Mouse (Mus musculus): ENCODE results near the gene Baiap2l1. TPM values are rescaled to one million over a fixed set of nuclear protein-coding genes. Genes with fewer than 3 reads are reported as not detected.

Gene Baiap2l1
- polyA plus RNA-seq, 1 experiment from 2014 or later: 3.2 TPM

GRCm38 (mm10) chr5:144286591-144287266, 71.2 kb downstream of the Baiap2l1 start:
- H3K4me2 ChIP-seq (replicated peaks; ENCODE audit: low read depth, low read length): no peak overlapping the region
- H3K27ac ChIP-seq (ENCODE audit: low read depth, low read length): no peak overlapping the region
- no peak for ATAC-seq (ENCODE audit: low FRiP score)
- no peak for DNase-seq (ENCODE audit: low spot score)
- H3K9me3 ChIP-seq (ENCODE audit: control insufficient read depth, low read length): no peaks in the 10 kb centered on the region
- no peaks in the 10 kb centered on the region for H3K27me3 ChIP-seq (ENCODE audit: control insufficient read depth, insufficient read depth, low read length)
- H3K9ac ChIP-seq (ENCODE audit: low read depth, low read length): no peak overlapping the region
- no peaks in the 10 kb centered on the region for H3K36me3 ChIP-seq (ENCODE audit: control insufficient read depth, insufficient read depth, low read length)
- H3K4me3 ChIP-seq (ENCODE audit: low read depth, low read length): no peak overlapping the region
- WGBS: 85% methylated on average over 9 of the region's 9 CpGs
- H3K4me1 ChIP-seq (replicated peaks; ENCODE audit: control insufficient read depth, insufficient read depth, low read length): no peaks in the 10 kb centered on the region

DNA sequence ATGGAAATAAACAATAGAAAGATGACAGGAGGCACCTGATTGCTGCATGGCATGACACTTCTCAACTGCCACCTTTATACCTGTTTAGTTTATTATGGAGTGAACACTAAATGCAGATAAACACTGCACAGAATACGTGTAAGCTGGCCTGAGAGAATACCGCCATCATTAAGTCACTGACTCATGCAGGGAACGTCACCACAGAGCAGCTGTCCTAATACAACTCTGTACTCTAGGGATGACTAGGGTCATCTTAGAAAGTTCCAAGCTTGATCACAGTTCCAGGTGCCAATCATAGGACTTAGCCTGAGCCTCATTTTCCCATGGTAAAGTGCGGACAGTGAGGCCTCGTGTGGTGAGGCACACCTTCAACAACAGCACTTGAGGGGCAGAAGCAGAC, 73.3 kb downstream of the Baiap2l1 start:
- no peaks in the 10 kb centered on the region for H3K27me3 ChIP-seq (ENCODE audit: control insufficient read depth, insufficient read depth, low read length)
- 93% methylated on average over 5 of the region's 5 CpGs for WGBS

DNA sequence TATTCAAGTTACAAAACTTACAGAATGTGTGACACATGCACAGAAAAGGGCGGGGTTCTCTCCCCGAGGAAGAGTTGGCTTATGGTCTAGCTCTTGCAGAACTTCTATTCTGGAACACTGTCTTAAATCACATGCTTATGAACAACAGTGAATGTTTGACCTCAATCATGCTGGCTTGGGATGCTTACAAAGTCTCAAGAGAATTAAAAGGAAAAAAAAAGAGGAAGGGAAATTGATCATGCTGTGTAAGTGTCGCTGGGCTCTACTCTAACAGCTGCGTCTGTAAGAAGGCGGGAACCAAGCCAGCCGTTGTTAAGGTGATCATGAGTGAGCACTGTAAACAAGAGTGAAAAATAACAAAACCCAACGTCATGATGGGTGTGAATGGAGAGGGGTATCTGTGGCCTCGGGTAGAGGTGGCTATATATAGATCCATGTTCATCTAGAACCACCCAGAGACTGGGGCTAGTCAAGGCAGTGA, 74.3 kb downstream of the Baiap2l1 start:
- ATAC-seq (ENCODE audit: low FRiP score) (no peak), DNase-seq (ENCODE audit: low spot score) (no peak)
- Histone ChIP-seq H3K27me3 (ENCODE audit: control insufficient read depth, insufficient read depth, low read length) (no peaks in the 10 kb centered on the region), H3K4me2 (replicated peaks; ENCODE audit: low read depth, low read length) (no peak overlapping the region), H3K27ac (ENCODE audit: low read depth, low read length) (no peak overlapping the region), H3K4me1 (replicated peaks; ENCODE audit: control insufficient read depth, insufficient read depth, low read length) (no peaks in the 10 kb centered on the region), H3K9me3 (ENCODE audit: control insufficient read depth, low read length) (no peaks in the 10 kb centered on the region), H3K9ac (ENCODE audit: low read depth, low read length) (no peak overlapping the region), H3K36me3 (ENCODE audit: control insufficient read depth, insufficient read depth, low read length) (no peaks in the 10 kb centered on the region), H3K4me3 (ENCODE audit: low read depth, low read length) (no peak overlapping the region)
- 78% methylated on average over 8 of the region's 8 CpGs for WGBS

More for the DNA sequence above, 73.3 kb downstream of the Baiap2l1 start:
- DNase-seq (ENCODE audit: low spot score) (no peak), ATAC-seq (ENCODE audit: low FRiP score) (no peak)
- Histone ChIP-seq H3K9ac (ENCODE audit: low read depth, low read length) (no peak overlapping the region), H3K4me1 (replicated peaks; ENCODE audit: control insufficient read depth, insufficient read depth, low read length) (no peaks in the 10 kb centered on the region), H3K27ac (ENCODE audit: low read depth, low read length) (no peak overlapping the region), H3K4me3 (ENCODE audit: low read depth, low read length) (no peak overlapping the region), H3K9me3 (ENCODE audit: control insufficient read depth, low read length) (no peaks in the 10 kb centered on the region), H3K4me2 (replicated peaks; ENCODE audit: low read depth, low read length) (no peak overlapping the region), H3K36me3 (ENCODE audit: control insufficient read depth, insufficient read depth, low read length) (no peaks in the 10 kb centered on the region)

DNA sequence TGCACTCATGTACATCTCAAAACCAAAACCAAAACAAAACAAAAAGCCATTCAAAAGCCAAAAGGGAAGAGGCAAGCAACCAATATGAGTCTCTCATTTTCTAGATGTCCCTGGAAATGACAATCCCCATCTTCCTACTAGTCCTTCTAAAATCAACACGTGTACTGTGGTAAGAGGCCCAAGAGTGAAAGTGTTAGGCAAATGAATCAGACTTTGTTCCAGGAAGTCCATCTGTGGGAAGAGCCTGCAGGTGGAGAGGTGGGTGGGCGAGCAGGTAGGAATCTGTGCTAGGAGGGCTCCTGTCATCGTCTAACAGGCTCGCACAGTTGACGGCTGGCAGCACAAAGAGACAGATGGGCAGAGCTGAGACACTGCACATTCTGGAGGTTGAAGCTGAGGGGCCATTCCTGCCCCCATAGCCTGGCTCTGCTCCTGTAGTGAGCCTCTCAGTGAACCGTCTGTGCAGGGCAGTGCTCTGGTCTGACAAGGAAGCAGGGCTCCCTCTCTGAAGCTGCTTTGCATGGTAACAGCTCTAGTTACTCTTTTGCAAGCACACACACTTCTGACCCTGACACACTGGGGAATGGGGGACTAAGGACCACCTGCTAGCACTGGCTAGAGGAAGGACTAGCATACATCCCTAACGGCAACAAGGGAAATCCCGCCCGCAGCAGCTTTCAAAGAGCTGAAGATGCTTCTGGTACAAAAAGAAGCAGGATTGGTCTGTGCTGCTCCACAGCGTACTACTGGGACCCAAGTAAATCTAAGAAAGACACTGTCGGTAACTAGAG, 75.2 kb downstream of the Baiap2l1 start:
- Histone ChIP-seq H3K27ac (ENCODE audit: low read depth, low read length) (no peak overlapping the region), H3K4me2 (replicated peaks; ENCODE audit: low read depth, low read length) (no peak overlapping the region), H3K4me3 (ENCODE audit: low read depth, low read length) (no peak overlapping the region), H3K27me3 (ENCODE audit: control insufficient read depth, insufficient read depth, low read length) (no peaks in the 10 kb centered on the region), H3K4me1 (replicated peaks; ENCODE audit: control insufficient read depth, insufficient read depth, low read length) (no peaks in the 10 kb centered on the region), H3K36me3 (ENCODE audit: control insufficient read depth, insufficient read depth, low read length) (no peaks in the 10 kb centered on the region), H3K9me3 (ENCODE audit: control insufficient read depth, low read length) (no peaks in the 10 kb centered on the region), H3K9ac (ENCODE audit: low read depth, low read length) (no peak overlapping the region)
- DNase-seq (ENCODE audit: low spot score) (no peak), ATAC-seq (ENCODE audit: low FRiP score) (no peak)
- 85% methylated on average over 11 of the region's 11 CpGs for WGBS

DNA sequence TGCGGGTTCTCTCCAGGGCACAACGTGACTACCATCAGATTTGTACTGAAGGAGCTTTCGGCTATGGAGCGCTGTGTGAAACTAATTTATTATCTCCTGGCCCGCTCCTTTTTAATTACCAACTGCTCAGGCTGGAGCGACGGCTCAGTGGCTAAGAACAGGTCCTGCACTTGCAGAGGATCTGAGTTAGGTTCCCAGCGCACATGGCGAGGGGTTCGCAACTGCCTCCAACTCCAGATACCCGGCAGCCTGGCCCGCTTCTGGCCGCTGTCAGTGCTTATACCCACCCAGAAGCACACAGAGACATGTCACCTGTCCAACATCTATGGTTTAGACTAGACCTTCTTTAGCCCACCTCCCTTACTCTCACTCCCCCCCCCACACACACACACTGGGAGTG, 78.0 kb downstream of the Baiap2l1 start:
- WGBS: 93% methylated on average over 13 of the region's 13 CpGs

DNA sequence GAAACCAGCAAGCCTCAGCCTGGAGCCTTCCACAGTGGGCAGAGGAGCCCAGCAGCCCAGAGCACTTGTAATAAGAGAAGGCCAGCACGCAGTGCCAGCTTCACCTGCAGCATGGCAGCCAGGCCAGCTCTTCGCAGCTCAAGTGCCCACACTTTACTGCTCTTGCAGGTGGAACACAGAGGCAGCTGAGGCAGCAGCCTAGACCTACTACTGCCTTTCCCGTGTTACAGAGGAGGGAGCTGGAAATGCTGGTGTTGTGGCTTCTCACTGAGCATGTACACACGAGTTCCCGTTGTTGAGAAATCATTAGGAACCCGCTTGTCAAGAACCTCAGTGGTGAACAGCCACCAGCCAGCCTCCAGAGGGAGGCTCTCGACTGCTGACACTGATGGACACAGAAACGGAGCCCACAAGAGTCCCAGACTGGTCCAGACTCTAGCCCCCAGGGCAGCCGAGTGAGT, 78.8 kb downstream of the Baiap2l1 start:
- Histone ChIP-seq H3K4me2 (replicated peaks; ENCODE audit: low read depth, low read length) (no peak overlapping the region), H3K9ac (ENCODE audit: low read depth, low read length) (no peak overlapping the region), H3K27me3 (ENCODE audit: control insufficient read depth, insufficient read depth, low read length) (no peaks in the 10 kb centered on the region), H3K4me3 (ENCODE audit: low read depth, low read length) (no peak overlapping the region), H3K27ac (ENCODE audit: low read depth, low read length) (no peak overlapping the region), H3K36me3 (ENCODE audit: control insufficient read depth, insufficient read depth, low read length) (no peaks in the 10 kb centered on the region), H3K4me1 (replicated peaks; ENCODE audit: control insufficient read depth, insufficient read depth, low read length) (no peaks in the 10 kb centered on the region), H3K9me3 (ENCODE audit: control insufficient read depth, low read length) (no peaks in the 10 kb centered on the region)
- 84% methylated on average over 9 of the region's 9 CpGs for WGBS
- DNase-seq (ENCODE audit: low spot score): no peak
- ATAC-seq (ENCODE audit: low FRiP score): no peak

More for the DNA sequence above, 78.0 kb downstream of the Baiap2l1 start:
- no peaks in the 10 kb centered on the region for H3K4me1 ChIP-seq (replicated peaks; ENCODE audit: control insufficient read depth, insufficient read depth, low read length)
- no peaks in the 10 kb centered on the region for H3K27me3 ChIP-seq (ENCODE audit: control insufficient read depth, insufficient read depth, low read length)
- no peak overlapping the region for H3K4me3 ChIP-seq (ENCODE audit: low read depth, low read length)
- no peak for ATAC-seq (ENCODE audit: low FRiP score)
- no peaks in the 10 kb centered on the region for H3K36me3 ChIP-seq (ENCODE audit: control insufficient read depth, insufficient read depth, low read length)
- no peak overlapping the region for H3K9ac ChIP-seq (ENCODE audit: low read depth, low read length)
- H3K27ac ChIP-seq (ENCODE audit: low read depth, low read length): no peak overlapping the region
- no peaks in the 10 kb centered on the region for H3K9me3 ChIP-seq (ENCODE audit: control insufficient read depth, low read length)
- no peak overlapping the region for H3K4me2 ChIP-seq (replicated peaks; ENCODE audit: low read depth, low read length)
- DNase-seq (ENCODE audit: low spot score): no peak

- no peak overlapping the region for H3K4me3 ChIP-seq (ENCODE audit: low read depth, low read length)
- ATAC-seq (ENCODE audit: low FRiP score): no peak
- 89% methylated on average over 11 of the region's 13 CpGs for WGBS
- no peak overlapping the region for H3K27ac ChIP-seq (ENCODE audit: low read depth, low read length)
- H3K4me1 ChIP-seq (replicated peaks; ENCODE audit: control insufficient read depth, insufficient read depth, low read length): no peaks in the 10 kb centered on the region
- no peaks in the 10 kb centered on the region for H3K27me3 ChIP-seq (ENCODE audit: control insufficient read depth, insufficient read depth, low read length)
- no peaks in the 10 kb centered on the region for H3K36me3 ChIP-seq (ENCODE audit: control insufficient read depth, insufficient read depth, low read length)
- H3K9ac ChIP-seq (ENCODE audit: low read depth, low read length): no peak overlapping the region
- DNase-seq (ENCODE audit: low spot score): no peak
- no peaks in the 10 kb centered on the region for H3K9me3 ChIP-seq (ENCODE audit: control insufficient read depth, low read length)
- H3K4me2 ChIP-seq (replicated peaks; ENCODE audit: low read depth, low read length): no peak overlapping the region
Observed at GRCm38 (mm10) chr5:144278374-144278960, 79.4 kb downstream of the Baiap2l1 start.

- H3K9ac ChIP-seq (ENCODE audit: low read depth, low read length): no peak overlapping the region
- no peaks in the 10 kb centered on the region for H3K36me3 ChIP-seq (ENCODE audit: control insufficient read depth, insufficient read depth, low read length)
- no peak overlapping the region for H3K4me2 ChIP-seq (replicated peaks; ENCODE audit: low read depth, low read length)
- H3K9me3 ChIP-seq (ENCODE audit: control insufficient read depth, low read length): no peaks in the 10 kb centered on the region
- 89% methylated on average over 17 of the region's 17 CpGs for WGBS
- H3K4me1 ChIP-seq (replicated peaks; ENCODE audit: control insufficient read depth, insufficient read depth, low read length): no peaks in the 10 kb centered on the region
- no peak for DNase-seq (ENCODE audit: low spot score)
- no peak for ATAC-seq (ENCODE audit: low FRiP score)
- H3K4me3 ChIP-seq (ENCODE audit: low read depth, low read length): no peak overlapping the region
- H3K27me3 ChIP-seq (ENCODE audit: control insufficient read depth, insufficient read depth, low read length): no peaks in the 10 kb centered on the region
- no peak overlapping the region for H3K27ac ChIP-seq (ENCODE audit: low read depth, low read length)
Observed at GRCm38 (mm10) chr5:144276898-144277630, 80.8 kb downstream of the Baiap2l1 start.

All from hindbrain, embryonic 11.5 days (tissue).